Mouse (Mus musculus): ENCODE measurements around the gene Cers2. TPM values are rescaled to one million over a fixed set of nuclear protein-coding genes. Genes with fewer than 3 reads are reported as not detected.

Cers2 gene
- polyA plus RNA-seq, 1 experiment from 2014 or later: 165 TPM

DNA sequence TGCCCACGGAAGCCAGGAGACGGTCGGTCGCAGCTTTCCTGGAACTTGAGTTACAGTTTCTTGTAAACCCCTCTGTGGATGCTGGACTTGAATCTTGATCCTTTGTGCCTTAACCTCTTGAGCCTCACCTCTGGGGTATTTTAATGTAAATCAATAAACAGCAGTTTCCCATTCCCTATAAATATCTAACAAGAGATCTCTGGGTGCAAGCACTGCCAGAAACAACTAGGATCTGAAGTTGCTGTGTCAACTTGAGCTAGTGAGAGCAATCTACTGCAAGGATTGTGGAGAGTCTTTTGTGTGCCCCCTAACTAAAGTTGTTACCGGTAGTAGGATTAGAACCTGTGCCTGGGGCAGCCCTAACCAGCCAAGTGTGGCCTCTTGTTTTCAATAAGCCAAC lies 29.2 kb upstream of the Cers2 start:
- 89% methylated on average over 5 of the region's 5 CpGs for WGBS

GRCm38 (mm10) chr3:95286011-95286410 lies 28.6 kb upstream of the Cers2 start:
- Histone ChIP-seq H3K4me2 (ENCODE audit: low read depth, low read length) (no peak overlapping the region), H3K4me3 (ENCODE audit: low read length) (no peak overlapping the region), H3K27ac (ENCODE audit: low read length) (peak overlapping the region; percentile 13; the same call in 1 of the 2 replicates), H3K9me3 (ENCODE audit: control insufficient read depth, low read length) (no peaks in the 10 kb centered on the region), H3K27me3 (replicated peaks; ENCODE audit: control insufficient read depth, insufficient read depth, low read length) (no peaks in the 10 kb centered on the region), H3K36me3 (ENCODE audit: control insufficient read depth, insufficient read depth, low read length) (no peaks in the 10 kb centered on the region; the same call in 1 of the 2 replicates), H3K4me1 (ENCODE audit: control insufficient read depth, insufficient read depth, low read length) (peaks cover 23% of the 10 kb centered on the region), H3K9ac (ENCODE audit: low read depth, low read length) (no peak overlapping the region)
- ATAC-seq: no peak
- WGBS: 59% methylated on average over 5 of the region's 5 CpGs

More for the DNA sequence above, 29.2 kb upstream of the Cers2 start:
- no peak overlapping the region for H3K9ac ChIP-seq (ENCODE audit: low read depth, low read length)
- ATAC-seq: no peak
- H3K27me3 ChIP-seq (replicated peaks; ENCODE audit: control insufficient read depth, insufficient read depth, low read length): no peaks in the 10 kb centered on the region
- no peaks in the 10 kb centered on the region; the same call in 1 of the 2 replicates for H3K36me3 ChIP-seq (ENCODE audit: control insufficient read depth, insufficient read depth, low read length)
- no peaks in the 10 kb centered on the region for H3K9me3 ChIP-seq (ENCODE audit: control insufficient read depth, low read length)
- H3K4me1 ChIP-seq (ENCODE audit: control insufficient read depth, insufficient read depth, low read length): peaks cover 27% of the 10 kb centered on the region
- H3K4me3 ChIP-seq (ENCODE audit: low read length): no peak overlapping the region
- no peak overlapping the region for H3K27ac ChIP-seq (ENCODE audit: low read length)
- no peak overlapping the region for H3K4me2 ChIP-seq (ENCODE audit: low read depth, low read length)

DNA sequence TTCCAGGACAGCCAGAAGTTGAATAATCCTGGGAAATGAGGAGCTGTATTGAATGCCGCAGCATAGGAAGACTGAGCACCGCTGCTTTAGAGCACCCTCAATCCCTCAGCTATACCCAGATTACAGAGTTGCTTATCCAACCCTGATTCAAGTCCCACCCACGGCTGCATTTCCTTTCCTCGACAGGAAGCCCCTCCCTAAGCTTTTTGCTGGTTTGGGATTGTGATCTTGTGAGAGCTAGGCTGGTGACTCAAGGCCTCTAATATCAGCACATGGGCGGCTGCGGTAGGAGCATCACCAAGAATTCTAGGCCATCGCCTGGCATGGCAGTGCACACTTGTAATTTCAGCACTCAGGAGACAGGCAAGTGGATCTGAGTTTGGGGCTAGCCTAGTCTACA lies 28.1 kb upstream of the Cers2 start:
- Histone ChIP-seq H3K9ac (ENCODE audit: low read depth, low read length) (no peak overlapping the region), H3K4me1 (ENCODE audit: control insufficient read depth, insufficient read depth, low read length) (peaks cover 23% of the 10 kb centered on the region), H3K27ac (ENCODE audit: low read length) (no peak overlapping the region), H3K36me3 (ENCODE audit: control insufficient read depth, insufficient read depth, low read length) (no peaks in the 10 kb centered on the region; the same call in 1 of the 2 replicates), H3K9me3 (ENCODE audit: control insufficient read depth, low read length) (no peaks in the 10 kb centered on the region), H3K27me3 (replicated peaks; ENCODE audit: control insufficient read depth, insufficient read depth, low read length) (no peaks in the 10 kb centered on the region), H3K4me3 (ENCODE audit: low read length) (no peak overlapping the region), H3K4me2 (ENCODE audit: low read depth, low read length) (no peak overlapping the region)
- ATAC-seq: no peak
- 81% methylated on average over 7 of the region's 7 CpGs for WGBS

DNA sequence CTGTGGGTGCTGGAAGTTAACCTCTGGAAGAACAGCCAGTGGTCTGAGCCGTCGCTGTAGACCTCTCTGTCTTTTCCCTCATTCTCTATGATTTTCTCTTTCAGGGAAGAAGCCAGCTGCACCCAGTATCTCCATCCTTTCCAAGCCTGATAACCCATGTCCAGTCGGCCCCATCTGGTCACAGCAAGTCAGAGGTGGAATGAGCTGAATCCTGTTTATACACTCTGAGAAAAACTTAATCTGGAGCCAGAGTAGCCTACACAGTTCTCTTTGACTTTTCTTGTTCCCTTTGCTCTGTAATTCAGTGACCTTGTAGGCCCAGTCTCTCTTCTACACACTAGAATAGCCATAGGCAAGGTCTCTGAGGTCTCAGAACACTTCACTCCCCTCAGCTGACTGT lies 27.1 kb upstream of the Cers2 start:
- ATAC-seq: no peak
- no peak overlapping the region for H3K9ac ChIP-seq (ENCODE audit: low read depth, low read length)
- H3K27me3 ChIP-seq (replicated peaks; ENCODE audit: control insufficient read depth, insufficient read depth, low read length): no peaks in the 10 kb centered on the region
- no peak overlapping the region for H3K27ac ChIP-seq (ENCODE audit: low read length)
- no peak overlapping the region for H3K4me3 ChIP-seq (ENCODE audit: low read length)
- no peaks in the 10 kb centered on the region; the same call in 1 of the 2 replicates for H3K36me3 ChIP-seq (ENCODE audit: control insufficient read depth, insufficient read depth, low read length)
- H3K9me3 ChIP-seq (ENCODE audit: control insufficient read depth, low read length): no peaks in the 10 kb centered on the region
- peaks cover 23% of the 10 kb centered on the region for H3K4me1 ChIP-seq (ENCODE audit: control insufficient read depth, insufficient read depth, low read length)
- WGBS: 84% methylated on average over 3 of the region's 3 CpGs
- no peak overlapping the region for H3K4me2 ChIP-seq (ENCODE audit: low read depth, low read length)

DNA sequence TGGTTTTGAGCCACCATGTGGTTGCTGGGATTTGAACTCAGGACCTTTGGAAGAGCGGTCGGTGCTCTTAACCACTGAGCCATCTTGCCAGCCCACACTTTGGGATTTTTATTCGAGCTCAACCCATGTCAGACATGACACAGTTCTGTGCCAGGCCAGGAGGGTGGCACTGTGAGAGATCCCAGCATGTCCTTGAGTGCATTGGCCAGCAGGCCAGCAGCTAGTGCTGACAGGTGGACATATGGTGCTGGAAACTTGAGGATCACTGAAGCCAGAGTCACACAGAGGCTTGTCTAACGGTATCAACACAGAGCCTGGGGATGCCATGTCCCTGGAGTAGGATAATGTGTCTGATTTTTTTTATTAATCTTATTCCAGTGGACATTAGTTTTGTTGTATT lies 25.2 kb upstream of the Cers2 start:
- H3K27ac ChIP-seq (ENCODE audit: low read length): no peak overlapping the region
- H3K36me3 ChIP-seq (ENCODE audit: control insufficient read depth, insufficient read depth, low read length): peaks cover 4% of the 10 kb centered on the region
- no peaks in the 10 kb centered on the region for H3K27me3 ChIP-seq (replicated peaks; ENCODE audit: control insufficient read depth, insufficient read depth, low read length)
- H3K4me1 ChIP-seq (ENCODE audit: control insufficient read depth, insufficient read depth, low read length): peaks cover 17% of the 10 kb centered on the region
- 93% methylated on average over 4 of the region's 4 CpGs for WGBS
- H3K4me3 ChIP-seq (ENCODE audit: low read length): no peak overlapping the region
- no peaks in the 10 kb centered on the region for H3K9me3 ChIP-seq (ENCODE audit: control insufficient read depth, low read length)
- no peak overlapping the region for H3K9ac ChIP-seq (ENCODE audit: low read depth, low read length)
- ATAC-seq: no peak
- no peak overlapping the region for H3K4me2 ChIP-seq (ENCODE audit: low read depth, low read length)

DNA sequence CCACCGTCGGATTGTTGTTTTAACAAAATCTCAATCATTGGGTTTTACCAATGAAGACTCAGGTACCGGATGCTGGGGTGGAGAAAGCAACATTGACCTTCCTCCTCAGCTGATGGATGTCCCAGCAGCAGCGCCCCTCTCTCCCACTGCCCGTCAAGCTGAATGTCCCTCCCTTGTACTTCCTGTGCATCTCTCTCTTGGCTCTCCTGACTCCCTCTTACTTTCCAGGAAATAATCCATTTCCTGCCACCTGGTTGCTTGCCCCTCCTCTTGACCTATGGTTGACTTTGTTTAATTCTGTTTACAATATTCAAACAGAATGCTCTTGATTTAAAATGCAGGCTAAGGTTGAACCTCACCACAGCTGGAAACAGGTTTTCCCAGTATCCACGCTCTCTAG lies 24.4 kb upstream of the Cers2 start:
- H3K27me3 ChIP-seq (replicated peaks; ENCODE audit: control insufficient read depth, insufficient read depth, low read length): no peaks in the 10 kb centered on the region
- H3K4me3 ChIP-seq (ENCODE audit: low read length): no peak overlapping the region
- H3K4me1 ChIP-seq (ENCODE audit: control insufficient read depth, insufficient read depth, low read length): peaks cover 11% of the 10 kb centered on the region
- no peak overlapping the region for H3K27ac ChIP-seq (ENCODE audit: low read length)
- 57% methylated on average over 6 of the region's 6 CpGs for WGBS
- no peaks in the 10 kb centered on the region for H3K9me3 ChIP-seq (ENCODE audit: control insufficient read depth, low read length)
- no peak overlapping the region for H3K9ac ChIP-seq (ENCODE audit: low read depth, low read length)
- H3K36me3 ChIP-seq (ENCODE audit: control insufficient read depth, insufficient read depth, low read length): peaks cover 4% of the 10 kb centered on the region
- no peak for ATAC-seq
- H3K4me2 ChIP-seq (ENCODE audit: low read depth, low read length): no peak overlapping the region

GRCm38 (mm10) chr3:95291041-95291440 lies 23.6 kb upstream of the Cers2 start:
- Histone ChIP-seq H3K9me3 (ENCODE audit: control insufficient read depth, low read length) (no peaks in the 10 kb centered on the region), H3K4me2 (ENCODE audit: low read depth, low read length) (no peak overlapping the region), H3K27me3 (replicated peaks; ENCODE audit: control insufficient read depth, insufficient read depth, low read length) (no peaks in the 10 kb centered on the region), H3K36me3 (ENCODE audit: control insufficient read depth, insufficient read depth, low read length) (peaks cover 4% of the 10 kb centered on the region), H3K4me1 (ENCODE audit: control insufficient read depth, insufficient read depth, low read length) (peaks cover 2% of the 10 kb centered on the region), H3K27ac (ENCODE audit: low read length) (peak overlapping the region; percentile 5; the same call in 1 of the 2 replicates), H3K9ac (ENCODE audit: low read depth, low read length) (no peak overlapping the region), H3K4me3 (ENCODE audit: low read length) (no peak overlapping the region)
- WGBS: 69% methylated on average over 4 of the region's 4 CpGs
- ATAC-seq: peak; percentile 32; the same call in 1 of the 2 replicates

- Histone ChIP-seq H3K4me1 (ENCODE audit: control insufficient read depth, insufficient read depth, low read length) (peaks cover 2% of the 10 kb centered on the region; the same call in 1 of the 2 replicates), H3K4me3 (ENCODE audit: low read length) (no peak overlapping the region), H3K27ac (ENCODE audit: low read length) (no peak overlapping the region), H3K27me3 (replicated peaks; ENCODE audit: control insufficient read depth, insufficient read depth, low read length) (no peaks in the 10 kb centered on the region), H3K36me3 (ENCODE audit: control insufficient read depth, insufficient read depth, low read length) (peaks cover 9% of the 10 kb centered on the region), H3K9ac (ENCODE audit: low read depth, low read length) (no peak overlapping the region), H3K9me3 (ENCODE audit: control insufficient read depth, low read length) (no peaks in the 10 kb centered on the region), H3K4me2 (ENCODE audit: low read depth, low read length) (no peak overlapping the region)
- WGBS: 92% methylated on average over 2 of the region's 2 CpGs
- no peak for ATAC-seq
Measured at GRCm38 (mm10) chr3:95292899-95293298, 21.7 kb upstream of the Cers2 start.

GRCm38 (mm10) chr3:95293537-95293936 lies 21.1 kb upstream of the Cers2 start:
- Histone ChIP-seq H3K4me1 (ENCODE audit: control insufficient read depth, insufficient read depth, low read length) (peaks cover 2% of the 10 kb centered on the region; the same call in 1 of the 2 replicates), H3K36me3 (ENCODE audit: control insufficient read depth, insufficient read depth, low read length) (peaks cover 9% of the 10 kb centered on the region), H3K9me3 (ENCODE audit: control insufficient read depth, low read length) (no peaks in the 10 kb centered on the region), H3K4me2 (ENCODE audit: low read depth, low read length) (no peak overlapping the region), H3K27ac (ENCODE audit: low read length) (no peak overlapping the region), H3K9ac (ENCODE audit: low read depth, low read length) (no peak overlapping the region), H3K27me3 (replicated peaks; ENCODE audit: control insufficient read depth, insufficient read depth, low read length) (no peaks in the 10 kb centered on the region), H3K4me3 (ENCODE audit: low read length) (no peak overlapping the region)
- 63% methylated on average over 11 of the region's 11 CpGs for WGBS
- ATAC-seq: no peak

GRCm38 (mm10) chr3:95294316-95294715 lies 20.3 kb upstream of the Cers2 start:
- Histone ChIP-seq H3K27ac (ENCODE audit: low read length) (no peak overlapping the region), H3K4me2 (ENCODE audit: low read depth, low read length) (no peak overlapping the region), H3K9me3 (ENCODE audit: control insufficient read depth, low read length) (no peaks in the 10 kb centered on the region), H3K36me3 (ENCODE audit: control insufficient read depth, insufficient read depth, low read length) (peaks cover 9% of the 10 kb centered on the region; the same call in 1 of the 2 replicates), H3K4me1 (ENCODE audit: control insufficient read depth, insufficient read depth, low read length) (peaks cover 2% of the 10 kb centered on the region; the same call in 1 of the 2 replicates), H3K4me3 (ENCODE audit: low read length) (no peak overlapping the region), H3K9ac (ENCODE audit: low read depth, low read length) (no peak overlapping the region), H3K27me3 (replicated peaks; ENCODE audit: control insufficient read depth, insufficient read depth, low read length) (no peaks in the 10 kb centered on the region)
- WGBS: 85% methylated on average over 7 of the region's 7 CpGs
- ATAC-seq: no peak
